Mouse (Mus musculus) myocyte (in vitro differentiated cells): ENCODE data around the gene Msh5.

Experiments
- CEBPB ChIP-seq: IDR thresholded peaks from 2 replicates; pipeline ENCODE4 v1.6.1; 2011; ENCODE audit warnings: mild to moderate bottlenecking, moderate library complexity; ENCODE audit not compliant: poor library complexity, insufficient read depth, severe bottlenecking
- POLR2A ChIP-seq: IDR thresholded peaks from one replicate; pipeline ENCODE4 v1.6.1; 2011; ENCODE audit warnings: low read depth, mild to moderate bottlenecking, control low read depth, moderate library complexity; ENCODE audit not compliant: insufficient read length
- POLR2AphosphoS2 ChIP-seq: IDR thresholded peaks from one replicate; pipeline ENCODE4 v1.6.1; 2011; ENCODE audit warnings: low read depth, control low read depth; ENCODE audit not compliant: insufficient read length
- TCF12 ChIP-seq: IDR thresholded peaks from one replicate; pipeline ENCODE4 v1.6.1; 2011; ENCODE audit warnings: mild to moderate bottlenecking, control low read depth; ENCODE audit not compliant: poor library complexity, insufficient read depth, severe bottlenecking

GRCm38 (mm10) chr17:35055691-35056495 is 9.3 kb upstream of the Msh5 start:
- no peak for TF ChIP-seq POLR2AphosphoS2
- TF ChIP-seq POLR2A = peak; percentile 5
- no peak for TF ChIP-seq CEBPB
- no peak for TF ChIP-seq TCF12
